Mouse (Mus musculus) right cerebral cortex, postnatal 25 days (tissue): ENCODE results near the gene Stx12.
"Not testable (repeated sequence)": the region's sequence is repeated elsewhere in the genome, so short reads cannot be mapped to it uniquely, and the experiment has no call there.

Experiments used
- DNase-seq: peaks from one replicate; pipeline ENCODE4 v3.0.0; 2022

The Stx12 gene

DNA sequence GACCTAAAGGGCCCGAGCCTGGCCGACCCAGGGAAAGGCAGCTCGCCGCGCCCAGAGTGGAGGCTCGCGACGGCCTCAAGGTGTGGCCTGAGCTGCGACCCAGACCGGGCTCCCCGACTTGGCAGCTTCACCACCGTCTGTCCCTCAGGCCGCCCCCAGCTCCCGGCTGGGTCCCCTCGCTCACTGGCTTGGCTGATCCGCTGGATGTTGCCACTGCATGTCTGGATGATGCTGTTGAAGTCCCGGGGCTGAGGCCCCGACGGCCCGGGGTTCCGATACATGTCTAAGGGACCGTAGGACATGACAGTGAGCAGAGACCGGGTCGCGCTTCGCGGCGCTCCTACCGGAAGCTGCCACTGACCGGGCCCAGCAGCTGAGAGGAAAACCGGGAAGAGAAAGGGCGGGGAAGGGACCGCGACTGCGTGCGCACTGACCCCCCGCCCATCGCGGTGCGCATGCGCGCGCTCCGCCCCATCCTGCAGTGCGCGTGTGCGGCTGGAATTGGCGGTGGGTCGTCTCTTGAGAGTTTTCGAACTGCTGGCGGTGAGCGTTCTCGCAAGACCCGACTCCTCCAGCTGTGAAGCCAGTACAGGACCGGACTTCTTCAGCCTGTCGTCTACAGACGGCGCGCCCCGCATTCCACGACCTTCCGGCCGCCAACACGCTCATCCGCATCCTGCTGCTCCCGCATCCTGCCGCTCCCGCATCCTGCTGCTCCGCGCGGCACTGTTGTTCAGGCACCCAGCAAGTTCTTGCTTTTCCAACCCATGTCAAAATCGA is at the start of gene Stx12:
TSS of gene Stx12 (minus strand) at position 446 of the 780 bp plus-strand sequence.
- peak; percentile 92 for DNase-seq

DNA sequence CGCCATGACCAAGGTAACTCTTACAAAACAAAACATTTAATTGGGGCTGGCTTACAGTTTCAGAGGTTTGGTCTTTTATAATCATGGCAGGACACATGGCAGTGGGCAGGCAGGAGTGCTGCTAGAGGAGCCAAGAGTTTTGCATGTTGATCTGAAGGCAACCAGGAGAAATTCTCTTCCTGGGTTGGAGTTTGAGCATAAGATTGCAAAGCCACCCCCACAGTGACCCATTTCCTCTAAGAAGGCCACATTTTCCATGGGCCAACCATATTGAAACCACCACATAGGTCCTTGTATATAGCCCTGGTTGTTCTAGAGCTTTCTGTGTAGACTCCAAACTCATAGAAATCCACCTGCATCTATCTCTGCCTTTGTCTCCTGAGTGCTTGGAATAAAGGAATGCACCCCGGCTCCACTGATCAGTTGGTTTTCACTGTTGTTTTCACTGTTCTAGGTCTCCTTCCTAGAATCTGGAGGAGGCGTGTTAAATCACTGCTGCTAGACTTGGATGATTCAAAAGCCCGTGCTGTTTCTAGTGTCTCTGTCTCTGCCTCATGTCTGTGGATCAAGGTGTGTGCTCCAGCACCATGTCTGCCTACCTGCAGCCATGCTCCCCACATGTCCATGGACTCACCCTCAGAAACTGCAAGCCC is 48.6 kb upstream of the Stx12 start:
- no peak for DNase-seq

DNA sequence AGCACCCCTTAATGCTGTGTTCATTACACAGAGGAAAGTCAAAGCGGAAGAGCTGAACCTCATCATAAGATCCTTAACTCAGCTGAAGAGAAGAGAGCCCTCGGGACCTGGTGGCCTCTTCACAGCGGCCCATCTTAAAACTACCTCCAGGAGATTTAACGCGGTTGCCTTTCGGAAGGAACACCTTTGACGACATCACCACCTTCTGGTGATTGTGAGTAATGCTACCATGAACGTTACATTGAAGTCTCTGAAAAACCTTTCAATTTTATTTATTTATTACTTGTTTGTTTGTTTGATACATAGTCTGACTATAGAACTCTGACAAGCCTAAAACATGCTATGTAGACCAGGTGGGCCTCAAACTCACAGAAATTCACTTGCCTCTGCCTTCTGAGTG is 46.5 kb upstream of the Stx12 start:
- DNase-seq: no peak

- DNase-seq: not testable (repeated sequence)
These were observed 42.2 kb upstream of the Stx12 start for GRCm38 (mm10) chr4:132926520-132926919.

- DNase-seq: peak; percentile 100
These were observed 38.3 kb upstream of the Stx12 start, which contains the start of gene Fam76a for GRCm38 (mm10) chr4:132922558-132923008. Gene Fam76a, minus strand, starts transcription at chr4:132922558.

DNA sequence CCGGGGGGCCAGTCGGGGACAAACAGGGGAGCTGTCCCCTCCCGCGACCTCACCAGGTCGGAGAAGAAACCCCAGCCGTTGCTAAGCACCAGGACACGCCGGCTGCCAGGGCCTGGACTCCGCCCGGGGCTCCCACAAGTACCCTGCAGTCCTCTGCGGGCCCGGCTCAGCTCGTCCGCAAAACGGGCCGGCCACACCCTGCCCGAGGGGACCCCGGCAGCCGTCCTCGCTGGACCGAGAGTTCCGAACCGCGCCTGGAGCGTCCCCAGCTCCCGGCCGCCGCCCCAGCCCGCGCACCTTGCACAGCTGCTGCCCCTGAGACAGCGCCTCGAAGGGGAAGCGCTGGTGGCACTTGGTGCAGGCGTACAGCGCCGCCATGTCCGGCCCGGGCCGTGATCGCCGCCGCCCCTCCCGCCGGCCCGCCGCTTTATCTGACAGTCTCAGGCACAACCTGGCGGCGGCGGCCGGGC is 37.8 kb upstream of the Stx12 start:
- DNase-seq: no peak

GRCm38 (mm10) chr4:132921488-132921887 is 37.2 kb upstream of the Stx12 start:
- no peak for DNase-seq

GRCm38 (mm10) chr4:132920171-132920570 is 35.9 kb upstream of the Stx12 start:
- DNase-seq: no peak

DNA sequence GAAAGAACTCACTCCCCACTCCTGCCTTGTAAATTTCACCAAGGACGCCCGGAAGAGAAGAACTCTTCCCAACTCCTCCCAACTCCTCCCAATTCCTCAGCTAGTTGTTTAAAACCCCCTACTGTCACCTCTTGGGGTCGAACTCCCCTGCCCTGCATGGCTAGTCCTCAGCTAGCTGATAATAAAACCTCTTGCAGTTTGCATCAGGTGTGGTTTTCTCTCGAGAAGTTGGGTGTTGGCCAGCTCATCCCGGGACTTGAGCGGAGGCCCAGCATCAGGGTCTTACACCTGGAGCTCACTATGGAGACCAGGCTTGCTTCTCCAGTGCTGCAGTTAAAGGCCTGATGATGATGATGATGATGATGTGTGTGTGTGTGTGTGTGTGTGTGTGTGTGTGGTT is 34.2 kb upstream of the Stx12 start:
- not testable (repeated sequence) for DNase-seq

GRCm38 (mm10) chr4:132912156-132912555 is 27.8 kb upstream of the Stx12 start:
- no peak for DNase-seq

DNA sequence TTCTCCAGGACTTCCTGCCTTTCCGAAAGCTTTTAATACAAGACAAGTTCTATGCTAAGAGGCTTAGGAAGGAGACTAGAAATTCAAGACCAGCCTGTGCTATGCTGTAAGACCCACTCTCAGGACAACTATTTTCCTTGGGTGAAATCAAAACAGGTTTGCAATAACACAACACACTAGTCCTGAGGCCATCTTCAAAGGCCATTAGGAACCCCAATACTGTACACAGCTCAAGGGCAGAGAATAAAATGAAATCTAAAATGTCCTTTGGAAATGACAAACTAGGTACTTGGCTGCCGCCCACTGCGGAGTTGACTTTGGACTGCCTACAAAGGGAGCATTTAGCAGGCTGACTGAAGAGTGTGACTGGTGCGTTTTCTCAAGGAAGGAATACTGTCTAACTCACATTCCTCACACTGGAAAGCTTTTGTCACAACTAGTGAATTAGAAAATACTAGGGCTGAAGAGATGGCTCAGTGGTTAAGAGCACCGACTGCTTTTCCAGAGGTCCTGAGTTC is 21.6 kb upstream of the Stx12 start:
- no peak for DNase-seq

- no peak for DNase-seq
These were observed 20.5 kb upstream of the Stx12 start for GRCm38 (mm10) chr4:132904765-132905309.

- DNase-seq: no peak
These were observed 19.8 kb upstream of the Stx12 start for GRCm38 (mm10) chr4:132904071-132904470.

DNA sequence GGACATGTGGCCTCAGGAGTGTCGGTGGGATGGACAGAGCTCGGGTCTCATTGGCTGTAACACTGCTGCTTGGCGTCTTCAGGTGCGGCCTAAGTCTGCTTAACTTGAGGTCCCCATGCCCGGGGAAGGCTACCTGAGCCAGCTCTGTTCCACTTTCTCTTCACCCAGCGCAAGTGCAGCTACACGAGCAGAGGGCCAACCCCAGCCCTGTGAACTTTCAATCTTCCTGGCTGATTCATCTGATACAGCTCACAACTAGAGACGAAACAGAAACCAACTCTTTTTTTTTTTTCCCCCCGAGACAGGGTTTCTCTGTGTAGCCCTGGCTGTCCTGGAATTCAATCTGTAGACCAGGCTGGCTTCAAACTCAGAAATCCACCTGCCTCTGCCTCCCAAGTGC is 13.9 kb upstream of the Stx12 start:
- no peak for DNase-seq

- no peak for DNase-seq
These were observed 10.1 kb upstream of the Stx12 start for GRCm38 (mm10) chr4:132894402-132894801.

DNA sequence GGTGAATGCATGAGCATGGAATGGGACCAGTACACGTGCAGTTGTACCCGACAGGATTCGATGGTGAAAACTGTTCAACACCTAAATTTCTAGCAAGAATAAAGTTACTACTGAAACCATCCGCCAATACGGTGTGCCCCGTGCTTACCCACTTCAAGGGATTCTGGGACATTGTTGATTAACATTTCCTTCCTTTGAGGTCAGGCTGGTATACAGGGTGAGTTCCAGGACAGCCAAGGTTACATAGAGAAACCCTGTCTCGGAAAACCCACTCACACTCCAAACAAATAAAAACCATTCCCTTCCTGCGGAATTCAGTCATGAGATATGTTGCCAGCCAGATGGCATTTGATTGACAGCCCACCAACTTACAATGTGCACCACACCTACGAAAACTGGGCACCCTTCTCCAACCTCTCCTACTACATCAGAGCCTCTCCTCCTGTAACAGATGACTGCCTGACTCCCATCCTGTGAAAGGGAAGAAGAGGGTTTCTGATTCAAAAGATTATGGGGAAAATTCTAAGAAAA is 600 bp upstream of the Stx12 start:
- no peak for DNase-seq

GRCm38 (mm10) chr4:132883561-132884063 is 697 bp downstream of the Stx12 start:
- DNase-seq: no peak

- no peak for DNase-seq
These were observed 9.8 kb downstream of the Stx12 start for GRCm38 (mm10) chr4:132874363-132875097.

DNA sequence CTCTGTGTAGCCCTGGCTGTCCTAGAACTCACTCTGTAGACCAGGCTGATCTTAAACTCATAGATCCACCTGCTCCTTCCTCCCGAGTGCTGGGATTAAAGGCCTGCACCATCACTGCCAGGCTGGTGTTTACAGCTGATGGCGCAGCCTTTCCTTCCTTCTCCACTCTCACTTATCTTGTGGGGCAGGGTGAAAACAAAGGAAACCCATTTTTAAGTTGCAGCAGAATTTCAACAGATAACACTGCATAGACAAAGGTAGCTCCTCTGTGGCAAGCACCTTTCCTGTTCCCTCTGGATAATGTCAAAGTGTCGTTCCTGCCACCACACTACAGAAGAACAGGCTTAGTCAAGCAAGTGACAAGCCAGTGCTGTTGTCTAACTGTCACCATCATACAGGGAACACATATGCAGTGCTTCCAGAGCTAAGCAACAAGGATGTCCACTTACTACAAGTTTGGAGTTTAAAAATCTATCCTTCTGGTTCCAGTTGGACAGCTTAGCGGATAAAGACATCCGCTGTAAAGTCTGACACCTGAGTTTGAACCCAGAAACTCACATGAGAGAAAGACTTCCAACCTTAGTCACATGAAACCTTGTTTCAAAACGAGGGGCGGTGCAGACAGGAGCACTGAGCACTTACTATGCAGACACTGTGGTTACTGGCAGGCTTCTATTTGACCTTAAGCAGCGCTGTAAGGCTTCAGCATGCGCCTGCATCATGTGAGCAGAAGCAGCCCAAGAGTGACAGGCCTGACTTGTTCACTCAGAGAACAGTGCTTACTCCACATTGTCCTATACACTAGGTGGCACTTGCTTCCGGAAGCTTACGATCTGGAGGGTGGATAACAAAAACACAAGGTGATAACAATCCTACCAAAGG is 10.6 kb downstream of the Stx12 start:
- no peak for DNase-seq

DNA sequence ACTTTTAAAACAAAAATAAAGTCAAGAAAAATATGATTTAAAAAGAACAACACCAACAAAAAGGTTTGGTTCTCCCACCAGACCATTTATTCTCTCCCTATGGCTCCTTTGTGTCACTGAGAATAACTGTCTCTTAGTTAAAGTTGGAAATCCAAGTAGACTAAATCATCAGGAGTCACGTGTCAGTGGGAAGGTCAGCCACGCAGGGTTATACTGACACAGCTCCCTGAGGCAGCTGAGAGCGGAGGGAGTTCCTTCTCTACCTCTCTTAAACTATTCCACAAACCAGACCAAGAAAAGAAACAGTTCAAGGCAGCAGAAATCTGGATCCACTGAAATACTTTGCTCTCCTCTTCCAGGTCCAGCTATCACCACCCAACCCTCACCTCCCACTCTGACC is 13.2 kb downstream of the Stx12 start:
- no peak for DNase-seq

GRCm38 (mm10) chr4:132864856-132865255 is 19.5 kb downstream of the Stx12 start:
- DNase-seq: no peak
